Mouse (Mus musculus) hindbrain, embryonic 14.5 days (tissue): ENCODE data around the gene Trmt11. TPM values are rescaled to one million over a fixed set of nuclear protein-coding genes. Genes with fewer than 3 reads are reported as not detected.

ENCODE experiments used
- ATAC-seq: fragments of 200-750 bp; cut with Nextera tagmentation; 2 replicates; pipeline ENCODE4 v1.8.0; 2017; ENCODE audit warnings: moderate number of reproducible peaks, mild to moderate bottlenecking, moderate TSS enrichment, moderate library complexity; ENCODE audit not compliant: low FRiP score
- DNase-seq: peaks from one replicate; pipeline ENCODE4 v3.0.0-alpha.2; 2015; ENCODE audit warnings: low spot score
- H3K27ac ChIP-seq: fragments of 300-500 bp; sonication (generic); 2 replicates; pipeline ENCODE4 v1.5.1; 2014; ENCODE audit warnings: mild to moderate bottlenecking, moderate library complexity
- H3K27me3 ChIP-seq: fragments of 300-500 bp; sonication (generic); 2 replicates; pipeline ENCODE4 v1.6.1; 2014; ENCODE audit warnings: mild to moderate bottlenecking, low read length, mixed read lengths; ENCODE audit not compliant: control insufficient read depth, insufficient read depth
- H3K36me3 ChIP-seq: fragments of 300-500 bp; sonication (generic); replicated peaks from 2 replicates; pipeline ENCODE4 v1.6.1; 2014; ENCODE audit not compliant: control insufficient read depth, insufficient read depth
- H3K4me1 ChIP-seq: fragments of 300-500 bp; sonication (generic); replicated peaks from 2 replicates; pipeline ENCODE4 v1.6.1; 2014; ENCODE audit warnings: antibody characterized with exemption, low read length, mixed read lengths; ENCODE audit not compliant: control insufficient read depth, insufficient read depth
- H3K4me2 ChIP-seq: fragments of 300-500 bp; sonication (generic); replicated peaks from 2 replicates; pipeline ENCODE4 v1.6.1; 2014; ENCODE audit warnings: mild to moderate bottlenecking, moderate library complexity
- H3K4me3 ChIP-seq: fragments of 300-500 bp; sonication (generic); replicated peaks from 2 replicates; pipeline ENCODE4 v1.5.1; 2014; ENCODE audit warnings: mild to moderate bottlenecking, low read length
- H3K9ac ChIP-seq: fragments of 300-500 bp; sonication (generic); 2 replicates; pipeline ENCODE4 v1.6.1; 2014
- H3K9me3 ChIP-seq: fragments of 300-500 bp; sonication (generic); 2 replicates; pipeline ENCODE4 v1.6.1; 2016; ENCODE audit warnings: low read length; ENCODE audit not compliant: control insufficient read depth
- WGBS: fragments of 180-500 bp; shearing (Covaris S2); extraction: QIAGEN DNeasy Blood & Tissue Kit; methylation state at CpG from one replicate; pipeline ENCODE4 v1.1.7; 2014; 5-methylcytosine and 5-hydroxymethylcytosine counted together
- polyA plus RNA-seq: library from polyadenylated mRNA; unstranded; fragments of >200 nt; fragmentation: Nextera tagmentation; extraction: Ambion mirVana; gene quantifications from 2 replicates; pipeline ENCODE4 v1.2.1, GENCODE M21; 2014

The Trmt11 gene
- polyA plus RNA-seq, 1 experiment from 2014 or later, result 20.0 TPM

DNA sequence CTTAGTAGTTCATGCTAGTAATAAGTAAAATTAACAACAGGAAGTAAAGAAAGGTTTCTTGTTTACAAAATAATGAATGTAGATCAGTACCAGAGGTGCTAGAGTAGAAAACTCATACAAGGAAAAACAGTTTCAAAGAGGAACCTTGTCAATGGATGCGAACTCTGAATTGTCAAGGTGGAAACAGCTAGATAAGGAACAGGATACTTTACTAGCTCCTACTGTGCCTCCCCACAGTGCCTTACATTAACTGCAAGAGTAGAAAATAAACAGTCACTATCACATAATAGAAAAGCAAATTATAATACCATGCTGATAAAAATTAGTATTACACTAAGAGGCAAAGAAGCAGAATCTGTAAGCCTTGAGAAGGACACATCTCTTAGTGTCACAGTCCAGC lies 14.9 kb downstream of the Trmt11 start:
- no peak overlapping the region for H3K9ac ChIP-seq
- ATAC-seq (no peak), DNase-seq (no peak)
- H3K27ac ChIP-seq, result no peak overlapping the region
- no peaks in the 10 kb centered on the region for H3K4me1 ChIP-seq
- no peaks in the 10 kb centered on the region for H3K27me3 ChIP-seq
- no peak overlapping the region for H3K4me2 ChIP-seq
- H3K36me3 ChIP-seq, result peaks cover 57% of the 10 kb centered on the region
- no peaks in the 10 kb centered on the region for H3K9me3 ChIP-seq
- no peak overlapping the region for H3K4me3 ChIP-seq
- 91% methylated on average over 1 of the region's 1 CpGs for WGBS

DNA sequence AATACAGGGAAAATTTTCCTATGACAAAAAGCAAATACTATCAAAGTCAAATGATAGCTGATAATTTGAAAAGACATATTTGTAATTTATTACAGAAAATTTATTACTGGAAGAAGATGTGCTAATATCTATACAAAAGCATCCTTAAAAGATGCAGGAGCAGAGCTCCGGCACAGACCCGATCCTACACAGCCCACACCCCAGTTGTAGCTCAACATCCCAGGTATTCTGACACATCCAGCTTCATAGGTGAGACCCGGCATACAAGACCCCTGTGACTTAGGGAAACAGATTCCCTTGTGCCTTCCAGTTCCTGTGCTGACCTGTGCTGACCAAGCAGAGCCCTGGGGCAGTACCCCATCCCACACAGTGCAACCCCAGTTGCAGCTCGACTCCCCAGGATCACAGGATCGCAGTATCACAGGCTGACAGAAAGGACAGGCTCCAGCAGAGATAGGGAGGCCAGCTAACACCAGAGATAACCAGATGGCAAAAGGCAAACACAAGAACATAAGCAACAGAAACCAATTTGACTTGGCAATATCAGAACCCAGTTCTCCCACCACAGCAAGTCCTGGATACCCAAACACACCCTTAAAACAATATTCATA lies 22.8 kb downstream of the Trmt11 start:
- DNase-seq (no peak), ATAC-seq (no peak)
- Histone ChIP-seq H3K9ac (no peak overlapping the region), H3K4me1 (no peaks in the 10 kb centered on the region), H3K4me2 (no peak overlapping the region), H3K36me3 (peaks cover 15% of the 10 kb centered on the region), H3K27ac (no peak overlapping the region), H3K4me3 (no peak overlapping the region), H3K27me3 (no peaks in the 10 kb centered on the region), H3K9me3 (no peaks in the 10 kb centered on the region)
- 95% methylated on average over 5 of the region's 5 CpGs for whole genome bisulfite sequencing

DNA sequence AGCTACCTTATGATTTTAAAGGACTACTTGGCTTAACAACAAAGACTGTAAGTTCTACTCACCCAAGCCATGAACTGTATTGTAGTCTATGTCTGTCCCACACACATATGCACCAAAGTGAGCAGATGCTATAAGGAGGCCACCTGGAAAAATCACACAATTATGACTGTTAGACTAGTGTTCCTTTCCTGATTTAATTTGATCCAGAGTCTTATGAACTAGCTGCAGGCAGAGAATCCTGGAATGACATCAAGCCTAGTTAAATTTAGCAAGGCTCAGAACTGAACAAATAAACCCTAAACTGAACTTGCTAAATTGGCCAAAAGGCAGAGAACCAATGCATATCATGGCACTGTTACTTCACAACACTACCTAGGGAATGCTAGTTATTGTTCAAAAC lies 34.2 kb downstream of the Trmt11 start:
- no peak overlapping the region for H3K9ac ChIP-seq

DNA sequence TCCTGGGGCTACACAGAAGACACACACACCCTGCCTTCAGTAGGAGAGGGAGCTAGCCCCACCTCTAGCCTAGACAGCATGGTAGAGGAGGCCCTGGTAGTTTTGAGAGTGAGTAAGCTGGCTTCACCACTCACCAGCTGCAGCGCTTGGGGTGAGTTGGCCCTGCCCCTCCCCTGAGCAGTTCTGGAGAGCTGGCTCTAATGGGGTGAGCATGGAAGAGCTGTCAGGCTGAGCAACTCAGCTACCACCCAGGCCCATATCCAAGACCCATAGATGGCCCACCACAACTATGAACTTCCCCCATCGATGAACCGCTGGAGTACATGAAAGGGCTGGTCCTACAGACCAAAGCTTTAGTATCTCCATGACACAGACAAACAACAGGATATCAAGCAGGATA lies 35.9 kb downstream of the Trmt11 start:
- H3K9ac ChIP-seq, result no peak overlapping the region
- WGBS, result 95% methylated on average over 3 of the region's 3 CpGs
- H3K27ac ChIP-seq, result no peak overlapping the region
- H3K27me3 ChIP-seq, result no peaks in the 10 kb centered on the region
- no peaks in the 10 kb centered on the region for H3K4me1 ChIP-seq
- peaks cover 47% of the 10 kb centered on the region for H3K36me3 ChIP-seq
- no peak overlapping the region for H3K4me2 ChIP-seq
- no peak for ATAC-seq
- H3K4me3 ChIP-seq, result no peak overlapping the region
- no peak for DNase-seq
- H3K9me3 ChIP-seq, result no peaks in the 10 kb centered on the region

More for the DNA sequence above, 34.2 kb downstream of the Trmt11 start:
- Histone ChIP-seq H3K36me3 (peaks cover 35% of the 10 kb centered on the region), H3K4me2 (no peak overlapping the region), H3K27me3 (no peaks in the 10 kb centered on the region), H3K27ac (no peak overlapping the region), H3K4me3 (no peak overlapping the region), H3K4me1 (no peaks in the 10 kb centered on the region), H3K9me3 (no peaks in the 10 kb centered on the region)
- no peak for DNase-seq
- ATAC-seq, result no peak

DNA sequence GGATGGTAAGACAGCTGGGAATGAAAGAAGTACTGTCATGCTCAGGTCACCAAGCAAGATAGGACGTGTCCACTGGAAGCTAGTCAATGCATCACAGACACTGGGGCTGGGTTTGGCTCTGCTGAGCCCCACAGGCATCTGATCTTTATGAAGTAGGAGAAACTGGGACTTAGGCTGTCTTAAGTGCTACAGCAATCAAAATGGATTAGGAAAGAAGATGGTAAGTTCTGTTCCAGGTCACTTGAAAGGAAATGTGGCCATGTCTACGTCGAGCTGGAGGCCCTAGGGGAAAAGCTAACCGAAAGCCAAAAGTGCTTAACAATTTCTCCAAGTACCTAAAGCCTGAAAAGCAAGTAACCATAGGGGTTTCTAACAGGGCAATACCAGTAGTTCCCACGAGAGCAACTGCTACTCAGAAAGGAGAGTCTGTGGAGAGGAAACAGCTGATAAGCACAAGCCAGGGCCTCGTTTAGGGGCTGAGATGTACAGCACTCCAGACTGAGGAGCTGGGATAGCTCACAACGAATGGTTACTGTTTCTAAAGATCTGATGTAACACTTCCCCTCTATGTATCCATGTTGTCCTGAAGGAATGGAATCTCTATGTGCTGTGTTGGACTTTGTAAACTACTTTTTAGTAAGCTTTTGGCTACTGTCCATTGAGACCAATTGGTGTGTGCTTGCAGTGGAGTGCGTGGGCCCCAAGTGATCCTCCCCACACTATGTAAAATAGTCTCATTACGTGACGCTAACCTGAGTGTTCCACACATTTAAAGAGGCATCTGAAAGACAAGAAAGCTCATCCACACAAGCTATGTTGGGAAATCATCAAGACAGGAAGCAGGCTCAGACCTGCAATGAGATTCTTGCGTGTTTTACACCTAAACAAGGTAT lies 44.6 kb downstream of the Trmt11 start:
- ATAC-seq, result no peak
- no peak overlapping the region for H3K9ac ChIP-seq
- no peak for DNase-seq
- WGBS, result 92% methylated on average over 11 of the region's 11 CpGs
- H3K4me2 ChIP-seq, result no peak overlapping the region
- H3K4me1 ChIP-seq, result no peaks in the 10 kb centered on the region
- peaks cover 54% of the 10 kb centered on the region for H3K36me3 ChIP-seq
- H3K9me3 ChIP-seq, result no peaks in the 10 kb centered on the region
- H3K4me3 ChIP-seq, result no peak overlapping the region
- H3K27me3 ChIP-seq, result no peaks in the 10 kb centered on the region
- H3K27ac ChIP-seq, result no peak overlapping the region

DNA sequence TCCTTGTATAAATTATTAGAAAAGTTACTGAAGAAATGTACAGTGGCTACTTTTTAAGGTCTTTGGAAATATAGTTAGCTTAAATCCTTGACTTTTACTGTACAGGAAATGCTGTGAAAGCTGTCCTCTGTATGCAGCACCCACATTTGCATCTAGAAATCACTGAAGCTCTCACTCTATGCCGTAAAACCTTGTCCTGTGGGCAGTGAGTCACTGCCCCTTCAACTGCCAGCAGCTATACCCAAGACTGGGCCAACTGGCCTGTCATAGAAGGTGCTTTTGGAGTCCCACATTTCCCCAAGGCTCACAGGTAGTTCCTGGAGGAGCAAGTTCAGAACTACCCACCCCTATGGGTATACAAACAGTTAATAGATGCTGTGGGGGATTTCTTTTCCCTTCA lies 48.2 kb downstream of the Trmt11 start:
- no peak for DNase-seq
- 100% methylated on average over 1 of the region's 1 CpGs for WGBS
- no peaks in the 10 kb centered on the region for H3K27me3 ChIP-seq
- H3K36me3 ChIP-seq, result peaks cover 43% of the 10 kb centered on the region
- no peak for ATAC-seq
- H3K9me3 ChIP-seq, result no peaks in the 10 kb centered on the region
- no peak overlapping the region for H3K4me2 ChIP-seq
- H3K4me3 ChIP-seq, result no peak overlapping the region
- no peaks in the 10 kb centered on the region for H3K4me1 ChIP-seq
- no peak overlapping the region for H3K27ac ChIP-seq
- no peak overlapping the region for H3K9ac ChIP-seq

DNA sequence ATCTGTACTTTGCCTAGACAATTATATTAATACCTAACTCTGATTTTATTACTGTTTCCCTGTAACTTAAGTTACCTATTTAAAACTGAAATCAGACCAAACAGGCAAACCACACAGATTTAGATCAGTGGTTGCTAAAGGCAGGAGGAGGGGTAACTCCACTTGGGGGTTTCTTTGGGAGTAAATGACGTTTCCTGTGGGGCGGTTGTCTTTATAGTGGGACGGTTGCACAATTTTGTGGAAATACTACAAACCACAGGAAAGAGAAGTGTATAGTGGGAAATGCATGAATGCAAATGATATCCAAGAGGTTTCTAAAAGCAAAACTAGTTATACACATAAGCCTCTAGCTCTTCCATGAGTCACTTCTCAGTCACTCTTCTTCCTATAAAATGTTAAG lies 50.6 kb downstream of the Trmt11 start:
- DNase-seq, result no peak
- WGBS, result 89% methylated on average over 3 of the region's 3 CpGs
- H3K9ac ChIP-seq, result no peak overlapping the region
- no peak overlapping the region for H3K27ac ChIP-seq
- H3K9me3 ChIP-seq, result no peaks in the 10 kb centered on the region
- ATAC-seq, result no peak
- H3K36me3 ChIP-seq, result peaks cover 39% of the 10 kb centered on the region
- H3K4me1 ChIP-seq, result no peaks in the 10 kb centered on the region
- H3K27me3 ChIP-seq, result no peaks in the 10 kb centered on the region
- no peak overlapping the region for H3K4me3 ChIP-seq
- no peak overlapping the region for H3K4me2 ChIP-seq

DNA sequence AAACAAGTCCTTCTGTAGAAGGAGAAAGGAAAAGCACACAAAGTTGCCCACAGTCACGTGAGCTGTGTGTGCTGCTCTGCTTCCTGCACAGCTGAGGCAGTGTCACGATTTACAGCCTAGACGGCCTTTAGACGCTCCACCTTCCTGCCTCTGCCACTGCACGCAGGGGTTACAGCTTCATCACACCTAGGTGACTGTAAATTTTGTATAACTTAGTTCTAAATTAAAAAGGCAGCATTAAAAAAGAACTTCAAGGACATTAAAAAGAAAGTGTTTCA lies 62.1 kb downstream of the Trmt11 start:
- ATAC-seq, result no peak
- H3K4me1 ChIP-seq, result no peaks in the 10 kb centered on the region
- WGBS, result 89% methylated on average over 5 of the region's 5 CpGs
- no peak overlapping the region for H3K4me3 ChIP-seq
- DNase-seq, result no peak
- no peaks in the 10 kb centered on the region for H3K9me3 ChIP-seq
- no peak overlapping the region for H3K4me2 ChIP-seq
- H3K27me3 ChIP-seq, result no peaks in the 10 kb centered on the region
- H3K9ac ChIP-seq, result no peak overlapping the region
- peaks cover 28% of the 10 kb centered on the region for H3K36me3 ChIP-seq
- no peak overlapping the region for H3K27ac ChIP-seq

DNA sequence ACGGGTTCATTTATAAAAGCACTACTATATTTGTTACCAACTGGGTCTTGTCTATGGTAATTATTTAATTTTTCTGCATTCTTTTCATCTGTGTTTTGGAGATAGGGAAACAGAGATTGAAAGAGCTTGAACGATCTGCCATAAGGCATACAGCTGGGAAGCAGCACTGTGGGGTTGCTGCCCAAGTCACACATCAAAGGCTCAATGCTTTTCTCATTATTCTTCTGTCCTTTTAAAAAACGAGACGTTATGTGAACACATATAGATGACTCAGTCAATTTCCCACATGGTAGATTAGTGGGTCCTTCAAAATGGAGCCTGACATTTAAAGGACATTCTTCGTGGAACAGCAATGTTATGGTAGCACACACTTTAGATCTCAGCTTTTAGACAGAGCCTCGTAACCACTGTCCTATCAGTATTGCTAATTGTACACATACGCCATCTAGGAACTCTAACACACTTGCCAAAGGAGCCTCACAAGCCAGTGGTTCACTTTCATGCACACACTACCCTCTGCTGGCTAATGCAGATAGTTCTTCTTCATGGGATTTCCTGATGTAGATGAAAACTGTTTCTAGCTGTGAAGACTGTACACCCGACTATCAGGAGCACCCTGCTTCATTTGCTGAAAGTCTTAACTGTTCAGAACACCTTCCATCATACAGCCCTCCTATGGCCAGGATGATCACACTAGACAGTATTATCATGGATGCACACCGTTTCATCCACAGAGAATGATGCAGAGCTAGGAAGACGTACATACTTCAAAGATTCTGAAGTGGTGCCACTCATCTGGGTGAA lies 62.6 kb downstream of the Trmt11 start:
- WGBS, result 75% methylated on average over 10 of the region's 10 CpGs
- no peak overlapping the region for H3K9ac ChIP-seq
- H3K9me3 ChIP-seq, result no peaks in the 10 kb centered on the region
- no peak overlapping the region for H3K4me3 ChIP-seq
- H3K27ac ChIP-seq, result no peak overlapping the region
- H3K36me3 ChIP-seq, result peaks cover 32% of the 10 kb centered on the region
- no peaks in the 10 kb centered on the region for H3K27me3 ChIP-seq
- DNase-seq, result peak; percentile 57
- H3K4me1 ChIP-seq, result no peaks in the 10 kb centered on the region
- peak; percentile 74; the same call in 1 of the 2 replicates for ATAC-seq
- no peak overlapping the region for H3K4me2 ChIP-seq
